Mouse (Mus musculus) small intestine, adult 2 months (tissue): Measurements from ENCODE around the gene Zmynd10. TPM values are rescaled to one million over a fixed set of nuclear protein-coding genes. Genes with fewer than 3 reads are reported as not detected.
A peak's percentile ranks its signal among the peaks of the same experiment; 100 is the strongest.

Experiments used
- H3K27ac ChIP-seq: fragments of 200-500 bp; 2 replicates; pipeline ENCODE4 v1.5.1; 2012; ENCODE audit warnings: low read depth, low read length, control low read depth, inconsistent platforms; ENCODE audit not compliant: insufficient read depth
- H3K27me3 ChIP-seq: fragments of 200-500 bp; 2 replicates; pipeline ENCODE4 v1.6.1; 2012; ENCODE audit warnings: mild to moderate bottlenecking, moderate library complexity, low read length, inconsistent platforms; ENCODE audit not compliant: control insufficient read depth, insufficient read depth
- H3K36me3 ChIP-seq: fragments of 200-500 bp; 2 replicates; pipeline ENCODE4 v1.6.1; 2012; ENCODE audit warnings: mild to moderate bottlenecking, low read length, control low read depth, inconsistent platforms; ENCODE audit not compliant: control insufficient read depth, insufficient read depth
- H3K4me1 ChIP-seq: fragments of 200-500 bp; 2 replicates; pipeline ENCODE4 v1.6.1; 2012; ENCODE audit warnings: low read length, inconsistent platforms, mixed read lengths; ENCODE audit not compliant: control insufficient read depth, insufficient read depth, insufficient read length
- H3K4me3 ChIP-seq: fragments of 200-500 bp; 2 replicates; pipeline ENCODE4 v1.5.1; 2012; ENCODE audit warnings: low read depth, mild to moderate bottlenecking, control low read depth, inconsistent platforms, low read length, moderate library complexity
- CTCF ChIP-seq: fragments of 200-500 bp; IDR thresholded peaks from 2 replicates; pipeline ENCODE4 v1.5.1; 2012; ENCODE audit warnings: low read depth, mild to moderate bottlenecking, control low read depth, inconsistent platforms, low read length, moderate library complexity, mixed read lengths; ENCODE audit not compliant: insufficient replicate concordance, insufficient read length; ENCODE audit errors: extremely low read depth
- POLR2A ChIP-seq: fragments of 200-500 bp; IDR thresholded peaks from 2 replicates; pipeline ENCODE4 v1.6.1; 2012; ENCODE audit warnings: low read depth, mild to moderate bottlenecking, control low read depth, inconsistent platforms, low read length, moderate library complexity
- WGBS: fragments of 180-500 bp; shearing (Covaris S2); methylation state at CpG from one replicate; pipeline ENCODE4 v1.1.7; 2018; 5-methylcytosine and 5-hydroxymethylcytosine counted together
- polyA plus RNA-seq: library from polyadenylated mRNA; depleted of rRNA; stranded (reverse); fragments of >200 nt; gene quantifications from 2 replicates; pipeline ENCODE4 v1.2.3, GENCODE M21; 2012

The Zmynd10 gene
- polyA plus RNA-seq, 1 experiment: 0.32 TPM

GRCm38 (mm10) chr9:107545602-107546001 is 1.5 kb upstream of the Zmynd10 start:
- peaks cover 8% of the 10 kb centered on the region; the same call in 1 of the 2 replicates for H3K36me3 ChIP-seq
- H3K4me1 ChIP-seq: peaks cover 15% of the 10 kb centered on the region
- H3K27me3 ChIP-seq: no peaks in the 10 kb centered on the region
- no peak overlapping the region for H3K27ac ChIP-seq
- TF ChIP-seq CTCF (peak; percentile 95; the same call in 1 of the 2 replicates), POLR2A (no peak)
- H3K4me3 ChIP-seq: no peak overlapping the region
- 18% methylated on average over 3 of the region's 3 CpGs for WGBS

DNA sequence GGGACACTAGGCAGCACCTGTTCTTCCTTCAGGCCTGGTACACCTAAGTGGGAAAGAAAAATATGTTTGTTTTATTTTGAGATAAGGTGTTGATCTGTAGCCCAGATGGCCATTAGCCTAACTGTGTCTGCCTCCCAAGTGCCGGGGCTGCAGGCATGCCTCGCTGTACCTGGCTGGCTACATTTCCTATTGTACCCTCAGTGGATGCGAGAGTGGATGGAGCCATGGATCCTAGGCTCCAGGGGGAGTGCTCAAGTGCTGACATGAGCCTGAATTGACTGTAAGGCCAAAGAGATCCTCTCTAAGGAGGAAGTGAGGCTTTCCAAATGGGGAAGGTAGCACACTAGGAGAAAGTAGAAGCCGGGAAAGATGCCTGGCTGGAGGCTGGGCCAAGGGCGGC is 859 bp downstream of the Zmynd10 start:
- WGBS: 69% methylated on average over 5 of the region's 5 CpGs
- no peak for TF ChIP-seq CTCF
- TF ChIP-seq POLR2A: no peak
- peaks cover 18% of the 10 kb centered on the region for H3K4me1 ChIP-seq
- no peak overlapping the region for H3K4me3 ChIP-seq
- H3K27me3 ChIP-seq: no peaks in the 10 kb centered on the region
- H3K36me3 ChIP-seq: peaks cover 8% of the 10 kb centered on the region; the same call in 1 of the 2 replicates
- no peak overlapping the region for H3K27ac ChIP-seq

DNA sequence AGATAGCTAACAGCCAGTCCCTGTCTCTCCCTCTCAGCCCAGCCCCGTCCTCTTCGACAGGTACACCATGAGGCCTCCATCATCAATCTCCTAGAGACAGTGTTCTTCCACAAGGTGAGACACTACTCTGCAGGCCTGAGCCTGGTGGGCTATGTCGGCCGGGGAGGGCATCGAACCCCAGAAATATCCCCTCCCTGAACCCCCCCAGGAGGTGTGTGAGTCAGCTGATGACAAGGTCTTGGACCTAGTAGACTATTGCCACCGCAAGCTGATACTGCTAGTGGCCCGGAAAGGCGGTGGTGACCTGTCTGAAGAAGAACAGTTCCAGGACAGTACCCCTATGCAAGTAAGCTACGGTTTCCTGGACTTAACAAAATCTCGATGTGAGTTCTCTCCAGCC is 1.7 kb downstream of the Zmynd10 start:
- peaks cover 8% of the 10 kb centered on the region; the same call in 1 of the 2 replicates for H3K36me3 ChIP-seq
- TF ChIP-seq POLR2A (no peak), CTCF (no peak)
- H3K4me1 ChIP-seq: peaks cover 19% of the 10 kb centered on the region
- 92% methylated on average over 10 of the region's 10 CpGs for WGBS
- no peak overlapping the region for H3K27ac ChIP-seq
- no peak overlapping the region for H3K4me3 ChIP-seq
- H3K27me3 ChIP-seq: no peaks in the 10 kb centered on the region

GRCm38 (mm10) chr9:107549297-107550074 is 2.4 kb downstream of the Zmynd10 start:
- Histone ChIP-seq H3K4me3 (no peak overlapping the region), H3K27ac (no peak overlapping the region), H3K4me1 (peaks cover 21% of the 10 kb centered on the region), H3K36me3 (peaks cover 3% of the 10 kb centered on the region; the same call in 1 of the 2 replicates), H3K27me3 (no peaks in the 10 kb centered on the region)
- whole genome bisulfite sequencing: 91% methylated on average over 20 of the region's 20 CpGs
- no peak for TF ChIP-seq POLR2A
- TF ChIP-seq CTCF: no peak

- H3K36me3 ChIP-seq: no peaks in the 10 kb centered on the region
- H3K4me3 ChIP-seq: no peak overlapping the region
- no peaks in the 10 kb centered on the region for H3K27me3 ChIP-seq
- peaks cover 21% of the 10 kb centered on the region for H3K4me1 ChIP-seq
- TF ChIP-seq POLR2A (no peak), CTCF (no peak)
- H3K27ac ChIP-seq: peak overlapping the region; percentile 33; the same call in 1 of the 2 replicates
- 58% methylated on average over 23 of the region's 23 CpGs for WGBS
Observed at GRCm38 (mm10) chr9:107550491-107551116, 3.5 kb downstream of the Zmynd10 start.

DNA sequence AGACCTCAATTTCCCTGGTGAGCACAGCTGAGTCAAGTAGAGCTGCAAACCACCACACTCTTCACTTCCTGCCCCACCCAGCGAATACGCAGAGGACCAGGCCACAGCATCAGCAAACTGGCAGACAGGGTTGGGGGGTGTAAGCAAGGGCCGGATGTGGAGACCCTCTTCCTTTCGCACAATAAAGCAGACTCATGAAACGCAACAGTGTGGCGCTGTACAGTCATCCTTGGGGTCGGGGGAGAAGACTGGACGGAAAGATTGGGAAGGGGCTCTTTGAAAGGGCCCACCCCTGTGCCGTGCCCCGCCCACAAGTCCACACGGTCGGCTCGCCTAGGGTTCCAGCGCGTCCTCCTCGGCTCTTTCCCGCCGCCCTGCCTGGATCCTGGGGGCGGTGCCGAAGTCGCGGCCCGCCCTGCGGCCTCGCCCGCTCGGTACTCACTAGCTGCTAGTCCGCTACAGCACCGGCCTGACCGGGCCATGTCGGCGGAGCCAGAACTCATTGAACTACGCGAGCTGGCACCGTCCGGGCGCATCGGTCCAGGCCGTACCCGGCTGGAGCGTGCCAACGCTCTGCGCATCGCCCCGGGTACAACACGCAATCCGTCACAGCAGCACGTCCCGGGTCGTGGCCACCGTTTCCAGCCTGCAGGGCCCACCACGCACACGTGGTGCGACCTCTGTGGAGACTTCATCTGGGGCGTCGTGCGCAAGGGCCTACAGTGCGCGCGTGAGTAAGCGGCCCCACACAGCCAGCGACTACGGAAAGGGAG is 4.2 kb downstream of the Zmynd10 start, which contains the start of gene Rassf1:
Gene Rassf1, plus strand, starts transcription at position 439 of the 773 bp plus-strand sequence.
- Histone ChIP-seq H3K27me3 (no peaks in the 10 kb centered on the region), H3K4me1 (peaks cover 21% of the 10 kb centered on the region), H3K27ac (peak within 1 kb of the TSS; percentile 33), H3K36me3 (no peaks in the 10 kb centered on the region), H3K4me3 (peak within 1 kb of the TSS; percentile 65)
- TF ChIP-seq POLR2A (no peak), CTCF (no peak)
- 3% methylated on average over 63 of the region's 63 CpGs for WGBS

DNA sequence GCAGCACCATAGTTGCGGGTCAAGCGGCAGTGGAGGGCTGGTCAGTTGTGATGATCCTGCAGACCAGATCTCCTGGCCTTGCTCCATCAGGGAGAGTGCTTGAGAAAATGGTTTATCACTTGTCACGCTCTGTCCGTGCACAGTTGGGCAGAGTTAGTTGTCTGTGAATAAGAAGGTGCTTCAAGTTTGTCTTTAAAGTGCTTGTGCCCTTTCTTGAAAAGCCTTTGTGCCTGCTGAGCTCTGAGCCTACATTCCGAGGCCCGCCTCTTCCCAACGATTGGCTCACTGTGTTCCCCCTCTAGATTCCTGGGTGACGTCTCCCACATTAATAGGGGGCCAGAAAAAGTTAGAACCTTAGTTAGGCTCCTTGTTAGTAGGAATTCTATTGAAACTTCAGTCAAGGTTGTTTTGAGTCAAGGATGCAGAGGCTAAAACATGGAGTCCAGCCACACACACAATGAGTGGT is 4.8 kb downstream of the Zmynd10 start:
- WGBS: 49% methylated on average over 8 of the region's 8 CpGs
- Histone ChIP-seq H3K4me3 (peak overlapping the region; percentile 65), H3K36me3 (no peaks in the 10 kb centered on the region), H3K4me1 (peaks cover 21% of the 10 kb centered on the region), H3K27ac (peak overlapping the region; percentile 27; the same call in 1 of the 2 replicates), H3K27me3 (no peaks in the 10 kb centered on the region)
- TF ChIP-seq POLR2A (no peak; the same call in 1 of the 2 replicates), CTCF (no peak)
